Mouse (Mus musculus) heart, embryonic 13.5 days (tissue): ENCODE measurements around the gene Fuca1. TPM values are rescaled to one million over a fixed set of nuclear protein-coding genes. Genes with fewer than 3 reads are reported as not detected.
A peak's percentile ranks its signal among the peaks of the same experiment; 100 is the strongest.

Experiments
- ATAC-seq: fragments of 200-750 bp; cut with Nextera tagmentation; 2 replicates; pipeline ENCODE4 v1.8.0; 2017; ENCODE audit warnings: moderate TSS enrichment; ENCODE audit not compliant: insufficient number of reproducible peaks, low FRiP score, low TSS enrichment; ENCODE audit errors: extremely low read depth
- H3K27ac ChIP-seq: fragments of 300-500 bp; sonication (generic); replicated peaks from 2 replicates; pipeline ENCODE4 v1.5.1; 2015; ENCODE audit warnings: moderate library complexity, mild to moderate bottlenecking, inconsistent platforms
- H3K27me3 ChIP-seq: fragments of 300-500 bp; sonication (generic); replicated peaks from 2 replicates; pipeline ENCODE4 v1.6.1; 2015; ENCODE audit warnings: mild to moderate bottlenecking, inconsistent platforms
- H3K36me3 ChIP-seq: fragments of 300-500 bp; sonication (generic); 2 replicates; pipeline ENCODE4 v1.6.1; 2015; ENCODE audit warnings: mild to moderate bottlenecking, inconsistent platforms
- H3K4me1 ChIP-seq: fragments of 300-500 bp; sonication (generic); 2 replicates; pipeline ENCODE4 v1.6.1; 2015; ENCODE audit warnings: inconsistent platforms
- H3K4me2 ChIP-seq: fragments of 300-500 bp; sonication (generic); 2 replicates; pipeline ENCODE4 v1.6.1; 2015; ENCODE audit warnings: inconsistent platforms, mild to moderate bottlenecking, moderate library complexity
- H3K4me3 ChIP-seq: fragments of 300-500 bp; sonication (generic); 2 replicates; pipeline ENCODE4 v1.5.1; 2015; ENCODE audit warnings: moderate library complexity, mild to moderate bottlenecking, inconsistent platforms
- H3K9ac ChIP-seq: fragments of 300-500 bp; sonication (generic); 2 replicates; pipeline ENCODE4 v1.6.1; 2015; ENCODE audit warnings: inconsistent platforms, mild to moderate bottlenecking, moderate library complexity
- H3K9me3 ChIP-seq: fragments of 300-500 bp; sonication (generic); 2 replicates; pipeline ENCODE4 v1.6.1; 2016; ENCODE audit warnings: inconsistent platforms
- WGBS: fragments of 180-500 bp; shearing (Covaris S2); methylation state at CpG from one replicate; pipeline ENCODE4 v1.1.7; 2015; ENCODE audit warnings: mixed read lengths; 5-methylcytosine and 5-hydroxymethylcytosine counted together
- polyA plus RNA-seq: library from polyadenylated mRNA; unstranded; fragments of >200 nt; fragmentation: Nextera tagmentation; extraction: Ambion mirVana; gene quantifications from 2 replicates; pipeline ENCODE4 v1.2.1, GENCODE M21; 2015

Fuca1 gene
- polyA plus RNA-seq, 1 experiment from 2014 or later, result 47.9 TPM

GRCm38 (mm10) chr4:135889884-135890283, 30.7 kb upstream of the Fuca1 start:
- Histone ChIP-seq H3K9me3 (no peaks in the 10 kb centered on the region), H3K27me3 (no peaks in the 10 kb centered on the region), H3K36me3 (no peaks in the 10 kb centered on the region), H3K9ac (no peak overlapping the region), H3K4me1 (peaks cover 2% of the 10 kb centered on the region), H3K27ac (no peak overlapping the region), H3K4me3 (no peak overlapping the region), H3K4me2 (no peak overlapping the region)
- 5% methylated on average over 4 of the region's 4 CpGs for WGBS
- peak; percentile 64 for ATAC-seq

- Histone ChIP-seq H3K4me3 (no peak overlapping the region), H3K36me3 (no peaks in the 10 kb centered on the region), H3K4me1 (peaks cover 9% of the 10 kb centered on the region), H3K9ac (no peak overlapping the region), H3K27ac (no peak overlapping the region), H3K9me3 (no peaks in the 10 kb centered on the region), H3K4me2 (no peak overlapping the region), H3K27me3 (no peaks in the 10 kb centered on the region)
- WGBS, result 84% methylated on average over 2 of the region's 2 CpGs
- no peak for ATAC-seq
Observed at GRCm38 (mm10) chr4:135891539-135891938, 29.0 kb upstream of the Fuca1 start.

- H3K4me1 ChIP-seq, result peaks cover 10% of the 10 kb centered on the region
- H3K9me3 ChIP-seq, result no peaks in the 10 kb centered on the region
- 0 out of 2 replicates have a peak overlapping the region, but pooled peaks have one; percentile 58 for H3K9ac ChIP-seq
- no peak overlapping the region for H3K27ac ChIP-seq
- no peaks in the 10 kb centered on the region for H3K36me3 ChIP-seq
- no peak for ATAC-seq
- H3K4me2 ChIP-seq, result no peak overlapping the region
- no peaks in the 10 kb centered on the region for H3K27me3 ChIP-seq
- no peak overlapping the region for H3K4me3 ChIP-seq
- WGBS, result 15% methylated on average over 4 of the region's 4 CpGs
Observed at GRCm38 (mm10) chr4:135892884-135893283, 27.7 kb upstream of the Fuca1 start.

- Histone ChIP-seq H3K4me2 (no peak within 1 kb of the TSS), H3K9me3 (no peaks in the 10 kb centered on the region), H3K9ac (no peak within 1 kb of the TSS), H3K4me1 (peaks cover 19% of the 10 kb centered on the region), H3K36me3 (no peaks in the 10 kb centered on the region), H3K27me3 (no peaks in the 10 kb centered on the region), H3K27ac (0 out of 2 replicates have a peak within 1 kb of the TSS, but pooled peaks have one; percentile 12), H3K4me3 (no peak within 1 kb of the TSS)
- WGBS, result 26% methylated on average over 8 of the region's 8 CpGs
- ATAC-seq, result no peak
Observed at GRCm38 (mm10) chr4:135895071-135895571, 25.4 kb upstream of the Fuca1 start, which contains the start of gene Cnr2. Gene Cnr2, plus strand, starts transcription at chr4:135895394.

- H3K4me2 ChIP-seq, result no peak overlapping the region
- no peak overlapping the region for H3K4me3 ChIP-seq
- no peaks in the 10 kb centered on the region for H3K36me3 ChIP-seq
- peaks cover 19% of the 10 kb centered on the region for H3K4me1 ChIP-seq
- no peak overlapping the region for H3K9ac ChIP-seq
- H3K27ac ChIP-seq, result no peak overlapping the region
- H3K27me3 ChIP-seq, result no peaks in the 10 kb centered on the region
- no peaks in the 10 kb centered on the region for H3K9me3 ChIP-seq
- 67% methylated on average over 6 of the region's 6 CpGs for WGBS
- no peak for ATAC-seq
Observed at GRCm38 (mm10) chr4:135896157-135896556, 24.4 kb upstream of the Fuca1 start.

- WGBS, result 14% methylated on average over 8 of the region's 9 CpGs
- Histone ChIP-seq H3K36me3 (no peaks in the 10 kb centered on the region), H3K9ac (peak overlapping the region; percentile 48), H3K27ac (peak overlapping the region; percentile 72), H3K4me3 (no peak overlapping the region), H3K4me1 (peaks cover 19% of the 10 kb centered on the region), H3K9me3 (no peaks in the 10 kb centered on the region), H3K4me2 (peak overlapping the region; percentile 47), H3K27me3 (no peaks in the 10 kb centered on the region)
- 0 out of 2 replicates have a peak, but pooled peaks have one; percentile 43 for ATAC-seq
Observed at GRCm38 (mm10) chr4:135898380-135899049, 22.0 kb upstream of the Fuca1 start.

- H3K9ac ChIP-seq, result no peak overlapping the region
- no peak for ATAC-seq
- H3K4me2 ChIP-seq, result no peak overlapping the region
- no peaks in the 10 kb centered on the region for H3K9me3 ChIP-seq
- no peaks in the 10 kb centered on the region for H3K36me3 ChIP-seq
- H3K4me1 ChIP-seq, result peaks cover 19% of the 10 kb centered on the region
- H3K4me3 ChIP-seq, result no peak overlapping the region
- no peak overlapping the region for H3K27ac ChIP-seq
- WGBS, result 85% methylated on average over 7 of the region's 7 CpGs
- no peaks in the 10 kb centered on the region for H3K27me3 ChIP-seq
Observed at GRCm38 (mm10) chr4:135899050-135899448, 21.5 kb upstream of the Fuca1 start.

GRCm38 (mm10) chr4:135900008-135900407, 20.5 kb upstream of the Fuca1 start:
- no peak overlapping the region for H3K4me2 ChIP-seq
- H3K27me3 ChIP-seq, result no peaks in the 10 kb centered on the region
- no peak for ATAC-seq
- no peak overlapping the region for H3K4me3 ChIP-seq
- WGBS, result 77% methylated on average over 5 of the region's 5 CpGs
- H3K9ac ChIP-seq, result no peak overlapping the region
- no peak overlapping the region for H3K27ac ChIP-seq
- H3K4me1 ChIP-seq, result peaks cover 15% of the 10 kb centered on the region
- H3K36me3 ChIP-seq, result no peaks in the 10 kb centered on the region
- no peaks in the 10 kb centered on the region for H3K9me3 ChIP-seq

GRCm38 (mm10) chr4:135902606-135903242, 17.8 kb upstream of the Fuca1 start:
- H3K27ac ChIP-seq, result no peak overlapping the region
- ATAC-seq, result no peak
- no peak overlapping the region for H3K9ac ChIP-seq
- H3K27me3 ChIP-seq, result no peaks in the 10 kb centered on the region
- no peak overlapping the region for H3K4me2 ChIP-seq
- peaks cover 4% of the 10 kb centered on the region; the same call in 1 of the 2 replicates for H3K9me3 ChIP-seq
- H3K36me3 ChIP-seq, result no peaks in the 10 kb centered on the region
- H3K4me3 ChIP-seq, result no peak overlapping the region
- WGBS, result 77% methylated on average over 4 of the region's 4 CpGs
- H3K4me1 ChIP-seq, result peaks cover 10% of the 10 kb centered on the region

GRCm38 (mm10) chr4:135904810-135905209, 15.7 kb upstream of the Fuca1 start:
- no peak for ATAC-seq

GRCm38 (mm10) chr4:135906633-135907032, 13.9 kb upstream of the Fuca1 start:
- no peak overlapping the region for H3K9ac ChIP-seq
- H3K27me3 ChIP-seq, result no peaks in the 10 kb centered on the region
- 81% methylated on average over 3 of the region's 3 CpGs for WGBS
- H3K27ac ChIP-seq, result no peak overlapping the region
- H3K36me3 ChIP-seq, result no peaks in the 10 kb centered on the region
- no peak overlapping the region for H3K4me2 ChIP-seq
- H3K4me1 ChIP-seq, result peaks cover 10% of the 10 kb centered on the region
- ATAC-seq, result no peak
- H3K4me3 ChIP-seq, result no peak overlapping the region
- H3K9me3 ChIP-seq, result peaks cover 4% of the 10 kb centered on the region; the same call in 1 of the 2 replicates

More at GRCm38 (mm10) chr4:135904810-135905209, 15.7 kb upstream of the Fuca1 start:
- H3K4me2 ChIP-seq, result no peak overlapping the region
- H3K9me3 ChIP-seq, result peaks cover 4% of the 10 kb centered on the region; the same call in 1 of the 2 replicates
- no peaks in the 10 kb centered on the region for H3K27me3 ChIP-seq
- no peak overlapping the region for H3K27ac ChIP-seq
- no peaks in the 10 kb centered on the region for H3K36me3 ChIP-seq
- no peak overlapping the region for H3K4me3 ChIP-seq
- no peak overlapping the region for H3K9ac ChIP-seq
- peaks cover 7% of the 10 kb centered on the region for H3K4me1 ChIP-seq
- WGBS, result 35% methylated on average over 1 of the region's 1 CpGs
